Mouse (Mus musculus) MN1 (cell line): Measurements from ENCODE around the gene Mrpl33.

Experiments used
- DNase-seq: peaks from one replicate; pipeline ENCODE4 v3.0.0-alpha.2; 2016; ENCODE audit warnings: low spot score

Mrpl33 gene

GRCm38 (mm10) chr5:31698931-31699330, 102.2 kb downstream of the Mrpl33 start:
- DNase-seq = peak; percentile 33

GRCm38 (mm10) chr5:31699397-31699796, 102.7 kb downstream of the Mrpl33 start:
- no peak for DNase-seq

GRCm38 (mm10) chr5:31704971-31705370, 108.2 kb downstream of the Mrpl33 start:
- no peak for DNase-seq

- no peak for DNase-seq
Observed at GRCm38 (mm10) chr5:31706826-31707225, 110.1 kb downstream of the Mrpl33 start.

- DNase-seq = no peak
Observed at GRCm38 (mm10) chr5:31709389-31709788, 112.7 kb downstream of the Mrpl33 start.

GRCm38 (mm10) chr5:31713280-31713711, 116.6 kb downstream of the Mrpl33 start:
- DNase-seq = no peak

GRCm38 (mm10) chr5:31713841-31714264, 117.1 kb downstream of the Mrpl33 start:
- DNase-seq = no peak
